Mouse (Mus musculus) lung, postnatal 0 days (tissue): ENCODE measurements at regions not wholly inside any gene's neighbourhood (a gene's known extent, or its start where the extent isn't known, plus 50 kb on each side); places are given as distances from the start of the nearest gene placed in this dataset.
A peak's percentile ranks its signal among the peaks of the same experiment; 100 is the strongest.

Experiments used
- CTCF ChIP-seq: IDR thresholded peaks from 2 replicates; pipeline ENCODE4 v1.5.1; 2016; ENCODE audit warnings: antibody characterized with exemption, mild to moderate bottlenecking
- EP300 ChIP-seq: IDR thresholded peaks from 2 replicates; pipeline ENCODE4 v1.6.1; 2016; ENCODE audit warnings: antibody characterized with exemption, mild to moderate bottlenecking, control low read depth

GRCm38 (mm10) chr11:109059863-109060526, 84.2 kb downstream of the E030025P04Rik start:
- TF ChIP-seq CTCF, result no peak
- peak; percentile 77 for TF ChIP-seq EP300
